Mouse (Mus musculus) E14TG2a.4 (cell line): ENCODE measurements around the gene Gm28051.
A peak's percentile ranks its signal among the peaks of the same experiment; 100 is the strongest.

Experiments used
- H3K27me3 ChIP-seq: 2 replicates; pipeline ENCODE4 v1.6.1; 2014; ENCODE audit warnings: low read length, control low read depth; ENCODE audit not compliant: insufficient read depth
- H3K36me3 ChIP-seq: 2 replicates; pipeline ENCODE4 v1.6.1; 2014; ENCODE audit warnings: low read length, control low read depth; ENCODE audit not compliant: insufficient read depth
- H3K4me1 ChIP-seq: replicated peaks from 2 replicates; pipeline ENCODE4 v1.6.1; 2014; ENCODE audit warnings: low read depth, low read length, control low read depth
- H3K4me3 ChIP-seq: replicated peaks from 2 replicates; pipeline ENCODE4 v1.5.1; 2014; ENCODE audit warnings: mild to moderate bottlenecking, low read length
- H3K9me3 ChIP-seq: 2 replicates; pipeline ENCODE4 v1.6.1; 2014; ENCODE audit warnings: low read length, control low read depth
- CTCF ChIP-seq: conservative IDR thresholded peaks from 2 replicates; pipeline ENCODE4 v1.5.1; 2014; ENCODE audit warnings: low read length
- NANOG ChIP-seq: IDR thresholded peaks from 2 replicates; pipeline ENCODE4 v1.6.1; 2014; ENCODE audit warnings: borderline replicate concordance, low read length, mixed read lengths
- POU5F1 ChIP-seq: IDR thresholded peaks from 2 replicates; pipeline ENCODE4 v1.6.1; 2014; ENCODE audit warnings: low read length, borderline replicate concordance

Gene Gm28051

DNA sequence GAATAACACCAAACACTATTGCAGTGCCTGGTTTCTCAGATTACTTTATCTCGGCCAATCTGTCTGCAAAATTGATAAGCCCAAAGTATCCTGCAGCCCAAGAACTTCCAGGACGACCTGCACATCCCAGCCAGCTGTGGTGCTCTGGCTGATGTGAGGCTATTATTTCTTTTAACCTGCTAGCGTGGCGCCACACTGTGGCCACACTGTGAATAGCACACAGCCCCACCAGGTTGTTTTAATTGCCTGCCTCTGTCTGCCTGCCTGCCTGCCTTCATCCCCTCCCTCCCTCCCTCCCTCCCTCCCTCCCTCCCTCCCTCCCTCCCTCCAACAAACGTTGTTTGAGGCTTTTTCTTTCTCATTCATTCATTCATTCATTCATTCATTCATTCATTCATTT is 24.2 kb downstream of the Gm28051 start:
- no peak for TF ChIP-seq POU5F1
- no peak for TF ChIP-seq NANOG
- TF ChIP-seq CTCF: peak; percentile 88
- H3K36me3 ChIP-seq: no peaks in the 10 kb centered on the region
- H3K9me3 ChIP-seq: no peaks in the 10 kb centered on the region
- H3K27me3 ChIP-seq: no peaks in the 10 kb centered on the region
- H3K4me1 ChIP-seq: peaks cover 48% of the 10 kb centered on the region
- H3K4me3 ChIP-seq: no peak overlapping the region

DNA sequence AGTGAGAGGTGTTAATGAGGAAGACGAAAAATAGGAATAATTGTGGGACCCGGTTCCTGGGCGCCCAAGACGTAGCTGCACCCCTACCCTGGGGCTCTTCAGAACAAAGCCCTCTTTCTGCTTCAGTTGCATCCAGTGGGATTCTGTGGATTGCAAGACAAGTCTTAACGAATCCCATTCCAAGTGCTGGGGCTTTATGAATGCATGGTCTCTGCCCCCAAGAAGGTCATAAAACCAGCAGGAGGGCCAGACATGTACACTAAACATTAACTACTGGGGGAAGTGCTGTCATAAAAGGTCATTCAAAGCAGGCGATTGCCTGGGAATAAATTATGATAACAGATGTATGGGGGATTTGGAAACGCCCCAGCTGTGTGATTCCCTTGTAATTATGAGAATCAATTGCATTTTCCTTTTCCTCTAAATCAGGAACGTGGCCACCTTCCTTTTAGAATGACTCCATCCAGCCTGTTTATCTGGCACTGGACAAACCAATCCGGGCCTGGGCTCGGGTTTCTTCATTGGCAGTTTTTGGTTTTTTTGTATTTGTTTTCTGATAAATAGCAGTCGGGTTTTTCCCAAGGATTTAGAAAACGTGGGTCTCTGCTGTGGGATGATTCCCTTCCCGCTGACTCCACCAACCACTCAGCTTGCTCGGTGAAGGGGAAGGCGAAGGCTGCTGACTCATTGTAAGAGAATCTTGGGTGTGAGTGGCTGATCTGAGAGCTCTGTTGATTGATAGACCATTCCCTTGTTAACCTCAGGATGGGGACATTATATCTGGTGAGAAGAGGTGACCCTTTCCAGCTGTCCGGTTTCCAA is 26.6 kb downstream of the Gm28051 start:
- H3K27me3 ChIP-seq: no peaks in the 10 kb centered on the region
- H3K36me3 ChIP-seq: no peaks in the 10 kb centered on the region
- peaks cover 71% of the 10 kb centered on the region for H3K4me1 ChIP-seq
- peak overlapping the region; percentile 51 for H3K4me3 ChIP-seq
- no peaks in the 10 kb centered on the region for H3K9me3 ChIP-seq
- no peak for TF ChIP-seq NANOG
- no peak for TF ChIP-seq POU5F1
- no peak for TF ChIP-seq CTCF

- TF ChIP-seq CTCF (no peak), NANOG (no peak)
- peaks cover 80% of the 10 kb centered on the region for H3K4me1 ChIP-seq
- peak overlapping the region; percentile 51 for H3K4me3 ChIP-seq
- no peaks in the 10 kb centered on the region for H3K36me3 ChIP-seq
- H3K9me3 ChIP-seq: no peaks in the 10 kb centered on the region
- no peaks in the 10 kb centered on the region for H3K27me3 ChIP-seq
Observed at GRCm38 (mm10) chr12:102729855-102730797, 27.4 kb downstream of the Gm28051 start.

- Histone ChIP-seq H3K9me3 (no peaks in the 10 kb centered on the region), H3K36me3 (no peaks in the 10 kb centered on the region), H3K27me3 (no peaks in the 10 kb centered on the region), H3K4me3 (peak overlapping the region; percentile 53), H3K4me1 (peaks cover 94% of the 10 kb centered on the region)
- no peak for TF ChIP-seq CTCF
- no peak for TF ChIP-seq NANOG
- TF ChIP-seq POU5F1: no peak
Observed at GRCm38 (mm10) chr12:102725761-102726175, 31.8 kb downstream of the Gm28051 start.

DNA sequence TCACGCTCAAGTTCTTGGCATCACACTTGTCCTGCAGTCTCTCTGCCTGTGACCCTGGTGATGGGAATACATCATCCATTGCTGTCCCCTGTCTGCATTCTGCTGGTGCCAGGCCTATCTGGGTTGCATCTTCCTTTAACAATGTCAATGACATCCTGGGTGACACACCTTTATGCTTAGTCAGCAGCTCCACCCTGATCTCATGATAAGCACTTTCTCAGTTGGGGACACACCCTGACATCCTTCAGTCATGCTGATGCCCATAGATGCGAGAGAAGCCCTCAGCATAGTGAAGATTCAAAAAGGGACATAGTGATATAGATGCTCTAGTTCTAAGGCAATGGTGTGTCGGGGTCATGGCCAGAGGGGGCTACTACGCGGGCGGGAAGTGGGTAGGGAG is 32.4 kb downstream of the Gm28051 start:
- H3K9me3 ChIP-seq: no peaks in the 10 kb centered on the region
- no peaks in the 10 kb centered on the region for H3K27me3 ChIP-seq
- peak overlapping the region; percentile 53; the same call in 1 of the 2 replicates for H3K4me3 ChIP-seq
- no peaks in the 10 kb centered on the region for H3K36me3 ChIP-seq
- H3K4me1 ChIP-seq: peaks cover 97% of the 10 kb centered on the region
- no peak for TF ChIP-seq POU5F1
- TF ChIP-seq NANOG: no peak
- no peak for TF ChIP-seq CTCF

- no peak for TF ChIP-seq NANOG
- TF ChIP-seq CTCF: no peak
- no peak for TF ChIP-seq POU5F1
- Histone ChIP-seq H3K36me3 (no peaks in the 10 kb centered on the region), H3K9me3 (no peaks in the 10 kb centered on the region), H3K27me3 (no peaks in the 10 kb centered on the region), H3K4me1 (peaks cover 97% of the 10 kb centered on the region), H3K4me3 (no peak overlapping the region)
Observed at GRCm38 (mm10) chr12:102723861-102724260, 33.7 kb downstream of the Gm28051 start.

DNA sequence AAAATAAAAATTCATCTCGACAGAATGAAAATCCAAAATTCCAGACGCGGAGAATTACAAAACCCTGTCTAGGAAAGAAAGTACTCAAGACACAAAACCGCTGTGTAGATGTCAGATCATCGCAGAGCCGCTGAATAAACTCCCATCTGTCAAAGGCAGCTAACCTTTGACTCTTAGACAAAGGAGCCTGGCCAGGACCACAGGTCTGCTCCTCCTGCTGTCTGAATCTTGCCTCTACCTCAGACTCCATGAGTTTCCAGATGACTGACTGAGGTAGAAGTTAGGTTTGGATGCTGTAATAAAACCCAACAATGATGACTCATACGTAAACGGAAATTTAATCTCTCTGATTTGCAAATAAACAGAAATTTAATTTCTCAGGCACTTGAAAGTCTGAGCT is 34.6 kb downstream of the Gm28051 start:
- Histone ChIP-seq H3K4me1 (peaks cover 97% of the 10 kb centered on the region), H3K9me3 (no peaks in the 10 kb centered on the region), H3K4me3 (peak overlapping the region; percentile 57; the same call in 1 of the 2 replicates), H3K27me3 (no peaks in the 10 kb centered on the region), H3K36me3 (no peaks in the 10 kb centered on the region)
- TF ChIP-seq POU5F1 (no peak), NANOG (no peak), CTCF (no peak)

- Histone ChIP-seq H3K9me3 (no peaks in the 10 kb centered on the region), H3K27me3 (no peaks in the 10 kb centered on the region), H3K4me1 (peaks cover 97% of the 10 kb centered on the region), H3K36me3 (no peaks in the 10 kb centered on the region), H3K4me3 (peak overlapping the region; percentile 57)
- TF ChIP-seq POU5F1 (no peak), CTCF (no peak), NANOG (no peak)
Observed at GRCm38 (mm10) chr12:102722451-102722850, 35.1 kb downstream of the Gm28051 start.
